ENCODE assay signal across 32 mouse cellular contexts in the genomic region with DNA sequence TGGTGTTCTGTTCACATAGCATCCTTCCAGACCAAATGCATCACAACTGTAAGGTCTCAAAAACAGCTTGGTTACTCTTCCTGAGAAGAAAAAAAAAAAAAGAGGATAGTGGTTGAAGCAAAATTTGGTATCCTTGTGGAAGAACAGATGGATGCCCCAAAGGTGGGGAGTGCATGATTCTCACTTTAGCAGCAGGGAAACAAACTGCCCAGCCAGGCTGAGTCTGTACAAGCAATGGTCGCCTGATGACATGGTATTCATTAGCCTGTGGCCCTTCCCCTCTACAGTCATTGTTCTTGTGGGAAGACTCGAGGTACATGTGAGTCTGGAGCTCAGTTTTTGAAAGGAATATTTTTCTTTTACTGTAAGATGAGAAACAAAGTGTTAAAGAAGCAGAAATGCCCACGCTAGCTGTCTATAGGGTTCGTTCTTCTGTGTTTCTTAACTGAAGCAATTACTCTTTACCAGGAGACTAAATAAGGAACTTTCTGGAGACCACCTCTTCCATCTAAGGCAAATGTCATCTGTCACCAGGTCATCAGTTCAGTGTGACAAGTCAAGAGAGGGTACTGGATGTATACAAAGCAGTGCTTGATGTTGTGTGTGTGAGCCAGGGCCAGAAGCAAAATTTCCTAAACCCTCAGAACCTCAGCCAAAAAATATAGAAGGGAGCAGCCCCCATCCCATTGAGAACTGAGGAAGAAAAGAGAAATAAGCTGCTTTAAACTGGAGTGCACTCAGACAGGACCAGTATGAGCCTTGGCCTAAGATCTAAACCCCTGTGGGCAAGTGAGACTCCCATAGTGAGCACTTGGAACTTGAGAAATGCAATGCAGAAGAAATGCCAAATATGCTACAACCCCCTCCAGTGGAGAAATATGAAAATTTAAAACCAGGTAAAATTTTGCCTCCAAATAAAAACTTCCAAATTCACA.
DNase-seq lines count a peak whose midpoint lies in the region; ATAC-seq and TF ChIP-seq lines count a peak whose summit lies in the region.
"Had no signal": no experiment of that assay in that cellular context is flagged by ENCODE, and none has a peak within 500 bp of the region (broad histone marks: within the 10 kb centered on the region; RNA-seq: fewer than 3 reads in every experiment).

No protein-coding gene starts in this region.

- no peak for DNase-seq in cerebellum, postnatal 4 days (ENCODE audit: low spot score in 2 of 2)
- no peak for DNase-seq in lung, postnatal 36 days
- DNase-seq in cerebellum, adult 9-10 months = peak; percentile 74
- no peak for DNase-seq in stomach, postnatal 0 days (ENCODE audit: low spot score)
- no peak for DNase-seq in gastrocnemius, postnatal 10 days
- DNase-seq: adrenal gland, adult 2 months; adrenal gland, postnatal 36 days; gastrocnemius, postnatal 36 days; heart, adult 18-20 months; heart, postnatal 10 days; kidney, adult 11 months; kidney, postnatal 25 days; midbrain, embryonic 14.5 days; right cerebral cortex, adult 18-20 months; spleen, adult 18-20 months; thymus, adult 2 months; thymus, postnatal 36 days had no signal

- no peak overlapping the region for H3K4me2 ChIP-seq in lung, embryonic 15.5 days
- H3K4me2 ChIP-seq in stomach, postnatal 0 days (replicated peaks; ENCODE audit: low read depth) = no peak overlapping the region
- H3K4me2 ChIP-seq in midbrain, embryonic 15.5 days = no peak overlapping the region
- H3K4me2 ChIP-seq: embryonic facial prominence, embryonic 13.5 days; forebrain, embryonic 15.5 days; heart, embryonic 13.5 days; hindbrain, embryonic 15.5 days; kidney, embryonic 15.5 days; limb, embryonic 13.5 days; liver, embryonic 11.5 days had no signal

- H3K4me3 ChIP-seq in lung, embryonic 15.5 days = no peak overlapping the region
- no peak overlapping the region for H3K4me3 ChIP-seq in stomach, postnatal 0 days (ENCODE audit: low read depth, low read length)
- no peak overlapping the region for H3K4me3 ChIP-seq in midbrain, embryonic 15.5 days
- H3K4me3 ChIP-seq: embryonic facial prominence, embryonic 13.5 days; forebrain, embryonic 10.5 days; forebrain, embryonic 15.5 days; heart, embryonic 13.5 days; hindbrain, embryonic 15.5 days; kidney, embryonic 15.5 days; limb, embryonic 13.5 days had no signal

- TF ChIP-seq CTCF in stomach, postnatal 0 days (IDR thresholded peaks at IDR 0.05; ENCODE audit: low read depth) = 0 out of 2 replicates have a peak, but pooled peaks have one; percentile 6

- H3K27ac ChIP-seq in lung, embryonic 15.5 days = no peak overlapping the region
- H3K27ac ChIP-seq in stomach, postnatal 0 days (replicated peaks) = no peak overlapping the region
- H3K27ac ChIP-seq in midbrain, embryonic 15.5 days = no peak overlapping the region
- H3K27ac ChIP-seq: embryonic facial prominence, embryonic 13.5 days; forebrain, embryonic 10.5 days; forebrain, embryonic 15.5 days; heart, embryonic 13.5 days; hindbrain, embryonic 15.5 days; kidney, embryonic 15.5 days; limb, embryonic 13.5 days; macrophage had no signal

- no peak for TF ChIP-seq EP300 in stomach, postnatal 0 days (optimal IDR thresholded peaks at IDR 0.05)

- no peaks in the 10 kb centered on the region for H3K4me1 ChIP-seq in lung, embryonic 15.5 days
- no peaks in the 10 kb centered on the region for H3K4me1 ChIP-seq in stomach, postnatal 0 days (replicated peaks; ENCODE audit: control insufficient read depth, insufficient read depth)
- no peaks in the 10 kb centered on the region for H3K4me1 ChIP-seq in midbrain, embryonic 15.5 days
- H3K4me1 ChIP-seq: embryonic facial prominence, embryonic 13.5 days; forebrain, embryonic 10.5 days; forebrain, embryonic 15.5 days; hindbrain, embryonic 15.5 days; kidney, embryonic 15.5 days; limb, embryonic 13.5 days had no signal

- 51% methylated on average over 4 of the region's 4 CpGs for WGBS in lung, embryonic 15.5 days
- 69% methylated on average over 4 of the region's 4 CpGs for WGBS in stomach, postnatal 0 days
- WGBS in midbrain, embryonic 15.5 days = 73% methylated on average over 4 of the region's 4 CpGs

- H3K9me3 ChIP-seq in lung, embryonic 15.5 days = no peaks in the 10 kb centered on the region
- H3K9me3 ChIP-seq in stomach, postnatal 0 days (ENCODE audit: control insufficient read depth, low read length) = no peaks in the 10 kb centered on the region
- no peaks in the 10 kb centered on the region for H3K9me3 ChIP-seq in midbrain, embryonic 15.5 days
- H3K9me3 ChIP-seq: embryonic facial prominence, embryonic 13.5 days; forebrain, embryonic 10.5 days; forebrain, embryonic 15.5 days; heart, embryonic 13.5 days; hindbrain, embryonic 15.5 days; kidney, embryonic 15.5 days; limb, embryonic 13.5 days had no signal

- no peaks in the 10 kb centered on the region for H3K27me3 ChIP-seq in lung, embryonic 15.5 days
- no peaks in the 10 kb centered on the region for H3K27me3 ChIP-seq in stomach, postnatal 0 days (ENCODE audit: control insufficient read depth, insufficient read depth, low read length)
- H3K27me3 ChIP-seq in midbrain, embryonic 15.5 days (replicated peaks) = no peaks in the 10 kb centered on the region
- H3K27me3 ChIP-seq: CH12.LX; forebrain, embryonic 15.5 days; heart, embryonic 13.5 days; hindbrain, embryonic 15.5 days had no signal

- peak; percentile 88 for ATAC-seq in cerebellum, adult (ENCODE audit: insufficient number of reproducible peaks, low FRiP score, low TSS enrichment)
- peak; percentile 85; the same call in 1 of the 2 replicates for ATAC-seq in lung, embryonic 15.5 days (ENCODE audit: borderline replicate concordance, extremely low read depth, low FRiP score, low TSS enrichment)
- ATAC-seq in stomach, postnatal 0 days (ENCODE audit: low FRiP score, low TSS enrichment) = no peak
- no peak for ATAC-seq in midbrain, embryonic 15.5 days (replicated peaks)
- ATAC-seq: activated CD4-positive, CD25-positive, alpha-beta regulatory T cell, adult 4 months; forebrain, embryonic 15.5 days; inflammation-experienced regulatory T-cells, adult 6 months had no signal

- no peak overlapping the region for H3K9ac ChIP-seq in lung, embryonic 15.5 days
- no peak overlapping the region for H3K9ac ChIP-seq in stomach, postnatal 0 days (ENCODE audit: low read length)
- H3K9ac ChIP-seq in midbrain, embryonic 15.5 days = no peak overlapping the region
- H3K9ac ChIP-seq: embryonic facial prominence, embryonic 13.5 days; forebrain, embryonic 15.5 days; heart, embryonic 13.5 days; hindbrain, embryonic 15.5 days; kidney, embryonic 15.5 days; limb, embryonic 13.5 days had no signal

- H3K36me3 ChIP-seq in lung, embryonic 15.5 days = no peaks in the 10 kb centered on the region
- no peaks in the 10 kb centered on the region for H3K36me3 ChIP-seq in stomach, postnatal 0 days (ENCODE audit: control insufficient read depth, insufficient read depth, low read length)
- no peaks in the 10 kb centered on the region for H3K36me3 ChIP-seq in midbrain, embryonic 15.5 days (replicated peaks)
- H3K36me3 ChIP-seq: embryonic facial prominence, embryonic 13.5 days; forebrain, embryonic 15.5 days; heart, embryonic 13.5 days; hindbrain, embryonic 15.5 days; kidney, embryonic 15.5 days; limb, embryonic 13.5 days had no signal

Comparison
In these comparisons a context has a peak if more than half of its experiments do, and no peak if none do; other contexts are left out.
1. ATAC-seq: peak in cerebellum, adult (single experiment) and lung, embryonic 15.5 days (single experiment); none in stomach, postnatal 0 days (single experiment) and midbrain, embryonic 15.5 days (single experiment).